Mouse (Mus musculus) layer of hippocampus, postnatal 36 days (tissue): ENCODE measurements around the gene Tnrc6a. TPM values are rescaled to one million over a fixed set of nuclear protein-coding genes. Genes with fewer than 3 reads are reported as not detected.
"Not testable (repeated sequence)": the region's sequence is repeated elsewhere in the genome, so short reads cannot be mapped to it uniquely, and the experiment has no call there.

Experiments used
- DNase-seq, 2 experiments: peaks; one replicate each; pipeline ENCODE4 v3.0.0; 2022
- total RNA-seq, 2 experiments: library from RNA; stranded (reverse); gene quantifications; 2 replicates each; pipeline ENCODE4 v1.2.3; 2021

Tnrc6a gene
- total RNA-seq = 10 to 100 TPM; 44.6 to 49.9 TPM

GRCm38 (mm10) chr7:123123665-123124298 lies at the start of gene Tnrc6a:
Gene Tnrc6a (plus strand): TSS chr7:123123885.
- DNase-seq = peak; percentile 94

GRCm38 (mm10) chr7:123082236-123082635 lies 41.4 kb upstream of the Tnrc6a start:
- no peak for DNase-seq

GRCm38 (mm10) chr7:123083441-123084123 lies 40.1 kb upstream of the Tnrc6a start:
- DNase-seq = peak in 1 of 2 experiments; percentile 11

- DNase-seq = peak; percentile 75 to 79
These were observed 39.4 kb upstream of the Tnrc6a start for GRCm38 (mm10) chr7:123084180-123084691.

GRCm38 (mm10) chr7:123084708-123085107 lies 39.0 kb upstream of the Tnrc6a start:
- DNase-seq = no peak

- DNase-seq = no peak
These were observed 34.8 kb upstream of the Tnrc6a start for GRCm38 (mm10) chr7:123088920-123089319.

GRCm38 (mm10) chr7:123096344-123097120 lies 27.2 kb upstream of the Tnrc6a start:
- DNase-seq = no peak

DNA sequence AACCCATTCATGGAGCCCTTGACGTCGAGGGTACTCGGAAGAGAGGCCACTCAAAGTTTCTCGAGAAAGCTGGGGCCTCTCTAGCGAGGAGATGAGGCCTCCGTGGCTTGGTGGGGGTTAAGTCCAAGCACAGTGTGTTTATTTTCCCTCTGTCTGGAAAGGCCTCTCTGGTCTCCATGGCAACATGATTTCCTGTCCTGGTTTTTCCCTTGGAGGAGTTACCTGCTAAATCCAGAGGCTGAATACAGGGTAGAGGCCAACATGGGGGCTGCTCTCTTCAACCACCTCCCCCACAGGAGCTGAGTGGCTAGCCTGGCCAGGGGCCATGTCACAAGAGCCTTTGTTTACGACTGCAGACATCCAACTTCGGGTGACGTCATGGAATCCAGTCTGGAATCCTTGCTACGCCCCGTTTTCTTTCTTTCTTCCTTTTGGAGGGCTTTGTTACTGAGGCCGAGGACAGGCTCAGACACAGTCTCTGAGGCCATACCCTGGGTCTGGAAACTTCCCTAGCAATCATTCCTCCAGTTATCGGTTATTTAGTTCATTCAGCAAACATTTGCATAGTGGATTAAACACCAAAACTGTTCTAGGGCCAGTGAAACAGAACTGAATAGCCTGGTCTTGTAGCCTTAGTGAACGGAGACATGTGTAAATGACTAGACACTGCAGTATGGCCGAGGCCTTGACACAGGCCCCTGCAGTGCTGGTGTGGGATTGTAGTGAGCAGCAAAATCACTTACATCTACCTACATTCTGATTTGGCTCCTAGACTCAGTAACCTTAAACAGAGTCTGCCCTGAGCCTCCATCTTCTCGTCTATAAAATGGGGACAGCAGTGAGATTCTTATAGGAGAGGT lies 25.6 kb upstream of the Tnrc6a start:
- DNase-seq = peak; percentile 59 to 63

DNA sequence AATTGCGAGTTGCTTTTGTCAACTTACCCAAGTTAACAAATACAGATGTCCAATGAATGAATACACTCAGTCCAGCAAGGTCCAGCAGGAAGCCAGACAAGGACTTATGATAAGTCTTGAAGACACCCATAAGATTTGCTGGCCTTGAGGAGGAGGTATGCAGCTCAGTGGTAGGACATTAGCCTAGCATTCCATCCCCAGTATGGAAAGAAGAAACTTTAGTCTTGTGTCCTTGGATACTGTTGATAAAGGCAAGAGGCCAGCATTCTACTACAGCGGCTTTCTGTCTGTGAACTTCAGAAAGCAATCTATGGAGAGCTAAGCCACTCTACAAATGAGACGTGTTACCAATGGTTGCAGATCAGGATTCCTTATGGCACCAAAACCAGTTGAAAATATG lies 22.4 kb upstream of the Tnrc6a start:
- DNase-seq = no peak

DNA sequence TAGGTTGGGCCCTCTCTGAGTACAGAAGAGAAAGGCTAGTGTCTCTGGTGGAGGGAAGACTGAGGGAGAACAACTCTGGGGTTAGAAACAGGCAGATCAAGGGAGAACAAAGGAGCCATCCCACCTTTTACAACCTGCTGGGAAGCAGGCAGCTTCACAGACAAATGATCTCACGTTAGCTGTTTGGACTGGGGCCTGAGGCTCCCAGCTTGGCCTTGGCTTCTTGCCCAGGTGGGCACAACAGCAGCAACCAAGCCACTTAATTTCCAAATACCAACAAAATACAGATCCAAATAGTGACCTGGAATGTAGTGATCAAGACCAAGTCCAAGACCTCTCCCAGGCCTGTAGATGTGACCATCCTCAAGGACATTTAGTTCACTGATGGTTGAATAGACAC lies 18.3 kb upstream of the Tnrc6a start:
- DNase-seq = not testable (repeated sequence)

GRCm38 (mm10) chr7:123105906-123106305 lies 17.8 kb upstream of the Tnrc6a start:
- DNase-seq = no peak

- DNase-seq = no peak
These were observed 17.4 kb upstream of the Tnrc6a start for GRCm38 (mm10) chr7:123106326-123106725.

DNA sequence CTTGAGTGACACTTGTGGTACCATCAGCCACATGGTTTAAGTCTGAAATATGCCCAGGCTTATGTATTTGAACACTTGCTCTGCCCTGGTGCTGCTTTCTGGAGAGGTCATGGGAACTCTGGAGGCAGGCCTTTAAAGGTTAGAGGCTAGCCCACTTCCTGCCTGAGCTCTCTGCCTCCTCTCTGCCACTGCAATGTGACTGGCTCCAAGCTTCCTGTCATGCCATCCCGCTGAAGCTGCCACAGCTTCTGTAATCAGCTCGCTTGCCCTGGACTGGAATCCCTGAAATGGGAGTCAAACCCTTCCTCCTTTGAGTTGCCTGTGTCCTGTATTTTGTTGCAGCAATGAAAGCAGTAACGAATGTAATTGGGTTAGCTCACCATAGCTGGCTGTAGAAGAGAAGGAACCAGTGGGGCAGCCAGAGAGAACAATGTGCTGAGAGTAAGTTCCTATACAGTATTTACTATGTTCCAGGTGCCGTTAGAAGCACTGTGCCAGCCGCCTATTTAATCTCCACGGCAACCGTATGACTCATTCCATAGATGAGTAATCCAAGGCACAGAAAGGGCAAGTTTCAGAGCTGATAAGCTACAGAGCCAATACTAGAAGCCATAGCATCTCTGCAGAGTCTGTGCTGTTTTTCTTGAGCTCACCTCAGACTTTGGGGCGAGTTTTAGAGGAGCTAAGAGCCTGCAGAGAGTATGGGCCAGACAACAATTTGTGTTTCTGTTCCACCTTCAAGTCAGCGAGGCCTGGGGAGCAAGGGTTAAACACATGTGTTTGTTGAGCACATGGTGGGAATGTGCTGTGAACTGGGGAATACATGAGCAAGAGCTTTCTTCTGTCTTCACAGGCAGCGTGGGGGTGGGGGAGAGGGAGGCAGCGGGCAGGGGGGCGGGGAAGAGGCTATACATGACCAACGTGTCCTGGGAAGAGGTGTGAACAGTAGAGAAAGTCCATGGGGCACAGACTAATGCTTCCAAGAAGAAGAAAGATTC lies 15.3 kb upstream of the Tnrc6a start:
- peak; percentile 16 to 22 for DNase-seq

DNA sequence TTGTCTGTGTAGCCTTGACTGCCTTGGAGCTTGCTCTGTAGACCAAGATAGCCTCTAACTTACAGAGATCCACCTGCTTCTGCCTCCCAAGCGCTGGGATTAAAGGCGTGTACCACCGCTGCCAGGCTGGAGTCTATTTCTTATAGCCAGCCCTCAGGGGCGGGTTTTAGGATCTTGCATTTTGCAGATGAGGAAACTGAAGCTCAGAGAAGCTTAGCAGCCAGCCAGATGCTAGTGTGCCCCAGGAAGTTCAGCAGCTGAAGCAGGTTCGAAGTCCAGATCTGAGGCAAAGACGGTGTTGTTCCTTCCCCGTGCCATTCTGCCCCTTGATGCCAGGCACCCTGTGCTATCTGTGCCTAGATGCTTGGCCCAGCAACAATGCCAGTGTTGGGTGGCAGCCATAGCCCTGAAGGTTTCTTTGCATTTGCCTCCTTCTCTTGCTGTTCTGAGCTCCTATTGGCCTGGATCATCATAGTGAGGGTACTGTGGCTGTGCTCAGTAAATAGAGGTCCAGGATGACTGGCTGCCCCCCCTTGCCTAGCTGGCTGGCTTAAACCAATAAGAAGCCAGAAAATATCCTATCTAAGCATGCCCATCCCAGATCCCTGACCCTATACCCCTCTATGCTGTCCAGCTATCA lies 14.2 kb upstream of the Tnrc6a start:
- no peak for DNase-seq

DNA sequence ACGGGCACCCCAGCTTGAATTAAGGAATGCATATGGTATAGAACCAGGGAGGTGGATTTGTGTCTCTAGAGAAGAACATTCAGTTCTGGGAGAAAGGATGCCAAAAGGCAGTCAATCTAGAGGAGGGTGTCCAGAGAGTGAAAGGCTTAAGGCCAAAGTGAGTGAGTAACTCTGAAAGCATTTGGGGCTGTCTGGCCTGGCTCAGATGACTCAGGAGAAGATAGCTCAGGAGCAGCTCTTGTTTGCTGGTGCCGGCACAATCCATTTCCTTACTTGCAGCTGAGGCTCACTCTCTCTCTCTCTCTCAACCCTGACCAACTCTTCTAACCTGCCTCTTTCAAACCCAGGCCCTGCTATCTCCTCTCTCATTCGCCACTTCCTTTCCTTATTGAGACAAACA lies 13.6 kb upstream of the Tnrc6a start:
- DNase-seq = no peak

DNA sequence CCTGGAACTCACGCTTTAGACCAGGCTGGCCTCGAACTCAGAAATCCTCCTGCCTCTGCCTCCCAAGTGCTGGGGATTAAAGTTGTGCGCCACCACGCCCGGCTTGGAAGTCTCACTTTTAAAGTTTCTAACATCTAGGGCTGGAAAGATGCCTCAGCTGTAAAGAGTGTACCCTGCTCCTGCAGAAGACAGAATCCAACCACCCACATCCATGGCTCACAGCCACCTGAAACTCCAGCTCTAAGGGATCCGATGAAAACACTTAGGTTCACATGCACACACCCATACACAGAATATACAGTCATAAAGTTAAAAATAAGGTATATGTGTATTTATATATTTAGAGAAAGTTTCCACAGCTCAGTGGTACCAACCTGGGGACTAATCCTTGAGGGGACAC lies 10.1 kb upstream of the Tnrc6a start:
- no peak for DNase-seq

- DNase-seq = no peak
These were observed 6.9 kb upstream of the Tnrc6a start for GRCm38 (mm10) chr7:123116799-123117198.

DNA sequence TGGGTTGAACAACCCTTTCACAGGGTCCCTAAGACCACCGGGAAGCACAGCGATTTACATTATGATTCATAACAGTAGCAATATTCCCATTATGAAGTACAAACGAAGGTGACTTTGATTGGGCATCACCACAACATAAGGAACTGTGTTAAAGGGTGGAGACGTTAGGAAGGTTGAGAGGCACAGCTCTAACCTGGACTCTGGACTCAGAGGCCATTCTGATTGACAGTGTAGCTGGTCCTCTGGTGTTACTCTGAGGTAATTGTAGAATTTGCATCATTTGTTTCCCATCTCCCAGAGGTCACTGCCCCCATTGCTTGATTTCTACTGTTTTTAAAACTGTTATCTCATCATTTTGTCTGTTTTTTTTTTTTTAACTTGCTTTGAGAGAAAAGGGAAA lies 6.5 kb upstream of the Tnrc6a start:
- no peak for DNase-seq

GRCm38 (mm10) chr7:123120516-123120915 lies 3.2 kb upstream of the Tnrc6a start:
- no peak for DNase-seq

GRCm38 (mm10) chr7:123124299-123124716 lies 623 bp downstream of the Tnrc6a start:
- no peak for DNase-seq
